Mouse (Mus musculus): Measurements from ENCODE around the gene Gpm6b. TPM values are rescaled to one million over a fixed set of nuclear protein-coding genes. Genes with fewer than 3 reads are reported as not detected.

The Gpm6b gene
- total and polyA plus RNA-seq, 3 experiments, result 0.16 to 4.7 TPM; not detected in 1

DNA sequence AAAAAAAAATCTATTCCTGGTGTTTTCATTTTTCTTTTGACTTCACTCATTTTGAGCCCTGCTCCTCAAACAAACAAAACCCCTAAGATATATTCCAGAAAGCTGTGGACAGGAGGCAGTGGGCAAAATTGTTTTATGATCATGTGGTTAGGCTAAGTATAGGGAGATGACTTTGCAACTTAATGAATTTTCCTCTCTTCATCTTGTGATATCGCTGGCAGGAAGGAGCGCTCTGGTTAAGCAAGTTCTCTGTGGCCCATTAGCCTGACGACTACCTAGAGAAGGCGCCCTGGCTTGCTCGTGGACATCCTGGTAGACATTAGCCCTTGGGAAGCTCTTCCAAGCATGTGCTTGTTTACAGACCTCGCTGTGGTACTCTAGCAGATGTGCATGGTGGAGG, 103.1 kb downstream of the Gpm6b start:
- Histone ChIP-seq H3K9me3 (replicated peaks) (no peaks in the 10 kb centered on the region), H3K4me1 (ENCODE audit: insufficient read depth, low read depth, low read length) (no peaks in the 10 kb centered on the region), H3K36me3 (replicated peaks) (no peaks in the 10 kb centered on the region), H3K27me3 (ENCODE audit: insufficient read depth, low read length) (no peaks in the 10 kb centered on the region), H3K4me3 (ENCODE audit: low read depth, low read length) (no peak overlapping the region)
- DNase-seq (ENCODE audit: low spot score) (no peak), ATAC-seq (ENCODE audit: extremely low read depth, insufficient number of reproducible peaks, low FRiP score, poor library complexity, severe bottlenecking) (no peak)
- TF ChIP-seq GATA1 (IDR thresholded peaks at IDR 0.05; ENCODE audit: borderline replicate concordance, low read length), result no peak
- no peak for TF ChIP-seq TAL1 (conservative IDR thresholded peaks at IDR 0.05; ENCODE audit: low read depth, low read length)
- TF ChIP-seq GATA2 (IDR thresholded peaks at IDR 0.05; ENCODE audit: borderline replicate concordance, low read depth, low read length), result no peak
- no peak for TF ChIP-seq POLR2AphosphoS5 (IDR thresholded peaks at IDR 0.05; ENCODE audit: insufficient replicate concordance, low read depth, low read length)
- TF ChIP-seq CTCF (IDR thresholded peaks at IDR 0.05; ENCODE audit: low read depth, low read length), result no peak

DNA sequence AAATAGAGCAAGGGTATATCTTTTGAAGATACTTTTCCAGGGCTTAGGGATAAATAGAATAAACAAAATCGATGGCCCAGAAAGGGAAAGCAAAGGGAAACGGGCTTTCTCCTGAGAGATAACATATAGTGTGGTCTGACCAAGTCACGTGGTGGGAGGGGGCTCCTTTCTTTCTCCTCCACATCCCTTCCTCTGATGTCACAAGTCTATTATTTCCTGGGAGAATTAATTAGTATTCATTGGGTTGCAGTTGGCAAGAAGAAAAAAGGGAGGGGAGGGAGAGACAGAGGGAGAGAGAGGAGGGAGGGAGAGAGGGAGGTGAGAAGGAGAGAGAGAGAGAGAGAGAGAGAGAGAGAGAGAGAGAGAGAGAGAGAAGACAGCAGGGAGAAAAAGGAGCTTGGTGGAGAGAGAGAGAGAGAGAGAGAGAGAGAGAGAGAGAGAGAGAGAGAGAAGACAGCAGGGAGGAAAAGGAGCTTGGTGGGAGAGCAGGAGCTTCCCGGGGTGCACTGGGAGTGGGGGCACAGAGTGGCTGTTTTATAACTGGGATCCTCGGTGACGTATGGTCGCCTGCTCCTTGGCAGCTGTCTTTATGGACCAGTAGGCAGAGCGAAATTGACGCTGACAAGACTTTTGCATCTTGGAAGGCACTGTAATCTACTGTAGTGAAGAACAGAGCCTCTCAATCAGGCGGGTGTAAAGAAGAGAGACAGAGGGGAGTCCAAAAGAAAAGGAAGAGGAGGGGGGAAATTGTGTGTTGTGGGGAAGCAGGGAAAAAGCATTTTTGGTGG, 105.7 kb downstream of the Gpm6b start:
- DNase-seq (ENCODE audit: low spot score), result no peak
- H3K4me3 ChIP-seq (ENCODE audit: low read depth, low read length), result no peak overlapping the region

DNA sequence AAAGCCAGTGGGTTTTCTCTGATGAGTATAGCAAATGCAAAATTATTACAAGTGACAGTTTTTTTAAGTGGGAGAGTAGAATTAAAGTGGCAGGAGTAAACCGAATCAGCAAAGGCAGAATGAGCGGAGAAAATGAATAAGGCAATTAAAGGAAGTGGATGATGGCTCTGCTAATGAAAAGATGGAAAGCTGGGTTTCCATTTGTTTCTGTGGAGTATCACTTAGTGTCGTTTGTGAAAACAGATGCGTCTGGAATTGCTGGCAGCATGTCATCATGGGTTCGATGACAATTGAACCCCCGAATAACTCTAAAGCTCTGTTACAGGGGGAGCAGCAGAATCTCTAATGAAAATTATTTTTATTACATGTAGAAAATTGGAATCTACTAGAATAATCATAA, 109.4 kb downstream of the Gpm6b start:
- no peak overlapping the region for H3K4me3 ChIP-seq (ENCODE audit: low read depth, low read length)
- H3K4me1 ChIP-seq (ENCODE audit: insufficient read depth, low read depth, low read length), result no peaks in the 10 kb centered on the region
- TF ChIP-seq CTCF (IDR thresholded peaks at IDR 0.05; ENCODE audit: low read depth, low read length) (no peak), TAL1 (conservative IDR thresholded peaks at IDR 0.05; ENCODE audit: low read depth, low read length) (no peak)
- no peaks in the 10 kb centered on the region for H3K9me3 ChIP-seq (replicated peaks)
- no peaks in the 10 kb centered on the region for H3K36me3 ChIP-seq (replicated peaks)
- no peak for DNase-seq (ENCODE audit: low spot score)
- no peaks in the 10 kb centered on the region for H3K27me3 ChIP-seq (ENCODE audit: insufficient read depth, low read length)
- no peak for ATAC-seq (ENCODE audit: extremely low read depth, insufficient number of reproducible peaks, low FRiP score, poor library complexity, severe bottlenecking)

More for the DNA sequence above, 105.7 kb downstream of the Gpm6b start:
- no peaks in the 10 kb centered on the region for H3K9me3 ChIP-seq (replicated peaks)
- ATAC-seq (ENCODE audit: extremely low read depth, insufficient number of reproducible peaks, low FRiP score, poor library complexity, severe bottlenecking), result no peak
- no peaks in the 10 kb centered on the region for H3K36me3 ChIP-seq (replicated peaks)
- H3K27me3 ChIP-seq (ENCODE audit: insufficient read depth, low read length), result no peaks in the 10 kb centered on the region
- no peaks in the 10 kb centered on the region for H3K4me1 ChIP-seq (ENCODE audit: insufficient read depth, low read depth, low read length)
- no peak for TF ChIP-seq TAL1 (conservative IDR thresholded peaks at IDR 0.05; ENCODE audit: low read depth, low read length)
- no peak for TF ChIP-seq CTCF (IDR thresholded peaks at IDR 0.05; ENCODE audit: low read depth, low read length)
- TF ChIP-seq GATA2 (IDR thresholded peaks at IDR 0.05; ENCODE audit: borderline replicate concordance, low read depth, low read length), result no peak
- no peak for TF ChIP-seq GATA1 (IDR thresholded peaks at IDR 0.05; ENCODE audit: borderline replicate concordance, low read length)
- no peak for TF ChIP-seq POLR2AphosphoS5 (IDR thresholded peaks at IDR 0.05; ENCODE audit: insufficient replicate concordance, low read depth, low read length)

DNA sequence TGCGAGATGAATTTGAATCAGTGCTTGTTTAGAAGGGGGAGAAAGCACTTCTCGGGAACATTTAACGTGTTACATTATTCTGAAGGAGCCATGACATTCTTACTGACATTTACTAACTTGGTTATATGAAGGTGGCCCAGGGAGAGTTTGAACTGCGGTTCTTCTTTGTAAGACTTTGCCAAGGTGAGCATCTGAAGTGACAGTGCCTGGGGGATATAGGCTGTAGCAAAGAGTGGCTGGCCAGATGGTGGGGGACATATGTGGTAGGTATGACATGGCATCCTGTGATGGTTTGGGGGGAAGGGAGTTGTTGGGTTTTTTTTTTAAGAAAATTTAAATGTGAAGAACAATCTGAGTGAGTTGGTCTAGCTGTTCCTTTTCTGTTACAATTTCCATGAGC, 109.9 kb downstream of the Gpm6b start:
- no peaks in the 10 kb centered on the region for H3K36me3 ChIP-seq (replicated peaks)
- H3K4me3 ChIP-seq (ENCODE audit: low read depth, low read length), result no peak overlapping the region
- no peak for DNase-seq (ENCODE audit: low spot score)
- H3K9me3 ChIP-seq (replicated peaks), result no peaks in the 10 kb centered on the region
- TF ChIP-seq CTCF (IDR thresholded peaks at IDR 0.05; ENCODE audit: low read depth, low read length), result no peak
- TF ChIP-seq TAL1 (conservative IDR thresholded peaks at IDR 0.05; ENCODE audit: low read depth, low read length), result no peak
- TF ChIP-seq GATA2 (IDR thresholded peaks at IDR 0.05; ENCODE audit: borderline replicate concordance, low read depth, low read length), result no peak
- no peak for TF ChIP-seq GATA1 (IDR thresholded peaks at IDR 0.05; ENCODE audit: borderline replicate concordance, low read length)
- TF ChIP-seq POLR2AphosphoS5 (IDR thresholded peaks at IDR 0.05; ENCODE audit: insufficient replicate concordance, low read depth, low read length), result no peak
- no peak for ATAC-seq (ENCODE audit: extremely low read depth, insufficient number of reproducible peaks, low FRiP score, poor library complexity, severe bottlenecking)
- H3K4me1 ChIP-seq (ENCODE audit: insufficient read depth, low read depth, low read length), result no peaks in the 10 kb centered on the region
- no peaks in the 10 kb centered on the region for H3K27me3 ChIP-seq (ENCODE audit: insufficient read depth, low read length)

DNA sequence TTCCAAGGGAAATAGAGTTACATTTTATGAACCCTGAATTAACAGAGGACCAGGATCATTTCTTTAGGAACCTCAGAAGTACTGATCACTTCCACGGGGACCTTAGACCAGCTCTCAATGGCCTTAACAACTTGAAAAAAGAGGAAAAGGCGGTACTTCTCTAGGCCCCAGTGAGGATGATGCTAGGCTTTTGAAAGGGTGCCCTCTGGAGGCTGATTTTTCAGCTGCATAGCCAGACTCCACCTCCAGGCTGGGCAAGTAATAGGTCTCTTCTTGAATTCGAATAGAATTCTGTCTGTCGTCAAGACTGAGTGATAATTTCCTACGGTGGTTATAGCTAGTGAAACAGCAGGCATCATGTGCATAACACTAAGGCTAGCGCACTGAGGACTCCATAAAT, 113.1 kb downstream of the Gpm6b start:
- Histone ChIP-seq H3K36me3 (replicated peaks) (no peaks in the 10 kb centered on the region), H3K4me1 (ENCODE audit: insufficient read depth, low read depth, low read length) (no peaks in the 10 kb centered on the region), H3K9me3 (replicated peaks) (no peaks in the 10 kb centered on the region), H3K4me3 (ENCODE audit: low read depth, low read length) (no peak overlapping the region), H3K27me3 (ENCODE audit: insufficient read depth, low read length) (no peaks in the 10 kb centered on the region)
- ATAC-seq (ENCODE audit: extremely low read depth, insufficient number of reproducible peaks, low FRiP score, poor library complexity, severe bottlenecking) (peak; percentile 66), DNase-seq (ENCODE audit: low spot score) (peak; percentile 8)
- TF ChIP-seq CTCF (IDR thresholded peaks at IDR 0.05; ENCODE audit: low read depth, low read length) (0 out of 2 replicates have a peak, but pooled peaks have one; percentile 19), TAL1 (conservative IDR thresholded peaks at IDR 0.05; ENCODE audit: low read depth, low read length) (no peak)

DNA sequence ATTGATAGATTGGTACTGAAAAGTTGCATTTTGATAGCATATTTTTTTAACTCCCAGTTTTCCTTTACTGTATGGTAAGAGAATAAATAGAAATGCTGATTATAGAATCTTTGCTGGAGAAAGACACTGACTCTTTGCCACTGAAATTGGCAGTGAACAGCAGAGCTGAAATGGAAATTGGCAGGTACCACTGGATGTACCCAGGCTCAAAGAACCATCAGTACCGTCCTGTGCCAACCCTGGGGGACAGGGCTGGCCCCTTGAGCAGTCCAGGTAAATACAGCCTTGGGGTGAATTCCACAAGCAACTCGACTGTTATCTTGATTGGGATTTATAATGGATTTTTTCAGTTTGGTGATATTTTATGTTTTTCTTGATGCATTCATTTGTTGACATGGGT, 114.7 kb downstream of the Gpm6b start:
- TF ChIP-seq CTCF (IDR thresholded peaks at IDR 0.05; ENCODE audit: low read depth, low read length), result no peak
- DNase-seq (ENCODE audit: low spot score), result no peak

DNA sequence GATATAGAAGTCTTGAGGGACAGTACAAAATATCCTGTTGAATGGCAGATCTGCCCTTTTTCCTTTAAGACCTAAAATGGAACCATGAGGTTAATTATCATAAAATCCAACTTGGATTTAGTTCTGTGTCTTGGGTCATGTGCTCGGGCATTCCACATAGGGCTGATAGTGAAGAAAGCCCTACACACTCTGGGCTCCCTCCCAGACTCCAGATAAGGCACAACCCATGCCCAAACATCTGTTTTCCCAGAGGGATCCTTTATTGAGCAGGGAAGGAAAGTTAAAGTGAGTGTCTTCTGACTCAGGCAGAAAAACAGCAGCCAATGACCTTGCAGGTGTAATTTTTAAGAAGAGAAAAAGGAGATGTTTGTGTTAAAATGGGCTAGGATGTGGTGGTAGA, 116.2 kb downstream of the Gpm6b start:
- H3K4me1 ChIP-seq (ENCODE audit: insufficient read depth, low read depth, low read length), result no peaks in the 10 kb centered on the region

More for the DNA sequence above, 114.7 kb downstream of the Gpm6b start:
- Histone ChIP-seq H3K4me1 (ENCODE audit: insufficient read depth, low read depth, low read length) (no peaks in the 10 kb centered on the region), H3K9me3 (replicated peaks) (no peaks in the 10 kb centered on the region), H3K36me3 (replicated peaks) (no peaks in the 10 kb centered on the region), H3K27me3 (ENCODE audit: insufficient read depth, low read length) (no peaks in the 10 kb centered on the region), H3K4me3 (ENCODE audit: low read depth, low read length) (no peak overlapping the region)
- no peak for ATAC-seq (ENCODE audit: extremely low read depth, insufficient number of reproducible peaks, low FRiP score, poor library complexity, severe bottlenecking)

More for the DNA sequence above, 116.2 kb downstream of the Gpm6b start:
- ATAC-seq (ENCODE audit: extremely low read depth, insufficient number of reproducible peaks, low FRiP score, poor library complexity, severe bottlenecking), result no peak
- no peak for DNase-seq (ENCODE audit: low spot score)
- H3K4me3 ChIP-seq (ENCODE audit: low read depth, low read length), result no peak overlapping the region
- no peaks in the 10 kb centered on the region for H3K36me3 ChIP-seq (replicated peaks)
- H3K27me3 ChIP-seq (ENCODE audit: insufficient read depth, low read length), result no peaks in the 10 kb centered on the region
- no peak for TF ChIP-seq CTCF (IDR thresholded peaks at IDR 0.05; ENCODE audit: low read depth, low read length)
- TF ChIP-seq TAL1 (conservative IDR thresholded peaks at IDR 0.05; ENCODE audit: low read depth, low read length), result no peak
- TF ChIP-seq GATA2 (IDR thresholded peaks at IDR 0.05; ENCODE audit: borderline replicate concordance, low read depth, low read length), result no peak
- TF ChIP-seq POLR2AphosphoS5 (IDR thresholded peaks at IDR 0.05; ENCODE audit: insufficient replicate concordance, low read depth, low read length), result no peak
- TF ChIP-seq GATA1 (IDR thresholded peaks at IDR 0.05; ENCODE audit: borderline replicate concordance, low read length), result no peak
- H3K9me3 ChIP-seq (replicated peaks), result no peaks in the 10 kb centered on the region
